Mouse (Mus musculus) stomach, embryonic 16.5 days (tissue): Measurements from ENCODE around the gene Pyroxd1. TPM values are rescaled to one million over a fixed set of nuclear protein-coding genes. Genes with fewer than 3 reads are reported as not detected.
A peak's percentile ranks its signal among the peaks of the same experiment; 100 is the strongest.
"Not testable (repeated sequence)": the region's sequence is repeated elsewhere in the genome, so short reads cannot be mapped to it uniquely, and the experiment has no call there.

ENCODE experiments used
- ATAC-seq: fragments of 200-750 bp; cut with Nextera tagmentation; 2 replicates; pipeline ENCODE4 v1.8.0; 2017; ENCODE audit warnings: moderate number of reproducible peaks, moderate TSS enrichment; ENCODE audit not compliant: insufficient read depth, low FRiP score
- H3K27ac ChIP-seq: fragments of 300-500 bp; sonication (generic); 2 replicates; pipeline ENCODE4 v1.5.1; 2014; ENCODE audit warnings: low read length
- H3K27me3 ChIP-seq: fragments of 300-500 bp; sonication (generic); 2 replicates; pipeline ENCODE4 v1.6.1; 2014; ENCODE audit warnings: low read length, control low read depth, mixed read lengths; ENCODE audit not compliant: control insufficient read depth, insufficient read depth
- H3K36me3 ChIP-seq: fragments of 300-500 bp; sonication (generic); 2 replicates; pipeline ENCODE4 v1.6.1; 2014; ENCODE audit warnings: low read length; ENCODE audit not compliant: control insufficient read depth, insufficient read depth
- H3K4me1 ChIP-seq: fragments of 300-500 bp; sonication (generic); 2 replicates; pipeline ENCODE4 v1.6.1; 2014; ENCODE audit warnings: low read length, control low read depth, mixed read lengths; ENCODE audit not compliant: control insufficient read depth, insufficient read depth
- H3K4me2 ChIP-seq: fragments of 300-500 bp; sonication (generic); 2 replicates; pipeline ENCODE4 v1.6.1; 2014; ENCODE audit warnings: low read depth, low read length, mixed read lengths
- H3K4me3 ChIP-seq: fragments of 300-500 bp; sonication (generic); replicated peaks from 2 replicates; pipeline ENCODE4 v1.5.1; 2014; ENCODE audit warnings: mild to moderate bottlenecking, low read length
- H3K9ac ChIP-seq: fragments of 300-500 bp; sonication (generic); 2 replicates; pipeline ENCODE4 v1.6.1; 2014; ENCODE audit warnings: low read length
- H3K9me3 ChIP-seq: fragments of 300-500 bp; sonication (generic); replicated peaks from 2 replicates; pipeline ENCODE4 v1.6.1; 2016; ENCODE audit warnings: low read length, control low read depth; ENCODE audit not compliant: control insufficient read depth
- WGBS: fragments of 180-500 bp; shearing (Covaris S2); extraction: QIAGEN DNeasy Blood & Tissue Kit; methylation state at CpG from one replicate; pipeline ENCODE4 v1.1.7; 2014; 5-methylcytosine and 5-hydroxymethylcytosine counted together
- polyA plus RNA-seq: library from polyadenylated mRNA; unstranded; fragments of >200 nt; fragmentation: Nextera tagmentation; extraction: Ambion mirVana; gene quantifications from 2 replicates; pipeline ENCODE4 v1.2.1, GENCODE M21; 2015

Pyroxd1 gene
- polyA plus RNA-seq, 1 experiment from 2014 or later = 18.5 TPM

- Histone ChIP-seq H3K4me3 (no peak overlapping the region), H3K27ac (no peak overlapping the region; the same call in 1 of the 2 replicates), H3K9ac (no peak overlapping the region), H3K4me2 (no peak overlapping the region), H3K4me1 (no peaks in the 10 kb centered on the region), H3K9me3 (no peaks in the 10 kb centered on the region), H3K36me3 (no peaks in the 10 kb centered on the region), H3K27me3 (no peaks in the 10 kb centered on the region)
- WGBS = 30% methylated on average over 2 of the region's 2 CpGs
- ATAC-seq = no peak
Observed at GRCm38 (mm10) chr6:142339576-142339975, 5.9 kb upstream of the Pyroxd1 start.

- Histone ChIP-seq H3K9ac (no peak overlapping the region), H3K4me1 (0 out of 2 replicates have a peak, but pooled peaks cover 4% of the 10 kb centered on the region), H3K9me3 (no peaks in the 10 kb centered on the region), H3K4me2 (no peak overlapping the region), H3K4me3 (no peak overlapping the region), H3K36me3 (no peaks in the 10 kb centered on the region), H3K27me3 (no peaks in the 10 kb centered on the region), H3K27ac (no peak overlapping the region)
- ATAC-seq = no peak
- WGBS = 70% methylated on average over 2 of the region's 2 CpGs
Observed at GRCm38 (mm10) chr6:142343561-142343960, 1.9 kb upstream of the Pyroxd1 start.

GRCm38 (mm10) chr6:142346181-142347110 is 992 bp downstream of the Pyroxd1 start:
- 33% methylated on average over 12 of the region's 12 CpGs for WGBS
- peak overlapping the region; percentile 87 for H3K4me3 ChIP-seq
- H3K36me3 ChIP-seq = 0 out of 2 replicates have a peak, but pooled peaks cover 2% of the 10 kb centered on the region
- H3K4me2 ChIP-seq = peak overlapping the region; percentile 62
- H3K9me3 ChIP-seq = no peaks in the 10 kb centered on the region
- ATAC-seq = peak; percentile 42; the same call in 1 of the 2 replicates
- H3K4me1 ChIP-seq = 0 out of 2 replicates have a peak, but pooled peaks cover 4% of the 10 kb centered on the region
- no peaks in the 10 kb centered on the region for H3K27me3 ChIP-seq
- H3K9ac ChIP-seq = peak overlapping the region; percentile 86
- peak overlapping the region; percentile 95 for H3K27ac ChIP-seq

GRCm38 (mm10) chr6:142347431-142348385 is 2.3 kb downstream of the Pyroxd1 start:
- Histone ChIP-seq H3K9me3 (no peaks in the 10 kb centered on the region), H3K36me3 (0 out of 2 replicates have a peak, but pooled peaks cover 6% of the 10 kb centered on the region), H3K4me1 (0 out of 2 replicates have a peak, but pooled peaks cover 4% of the 10 kb centered on the region), H3K27ac (no peak overlapping the region), H3K27me3 (no peaks in the 10 kb centered on the region), H3K4me3 (no peak overlapping the region), H3K4me2 (peak overlapping the region; percentile 62; the same call in 1 of the 2 replicates), H3K9ac (no peak overlapping the region)
- no peak for ATAC-seq
- 61% methylated on average over 11 of the region's 11 CpGs for WGBS

- 75% methylated on average over 3 of the region's 3 CpGs for WGBS
- H3K27ac ChIP-seq, H3K9me3 ChIP-seq, H3K27me3 ChIP-seq, H3K4me2 ChIP-seq, H3K36me3 ChIP-seq, H3K4me3 ChIP-seq, H3K9ac ChIP-seq, H3K4me1 ChIP-seq: not testable (repeated sequence)
- peak; percentile 61; the same call in 1 of the 2 replicates for ATAC-seq
Observed at GRCm38 (mm10) chr6:142352099-142352498, 6.6 kb downstream of the Pyroxd1 start.

- no peak for ATAC-seq
- Histone ChIP-seq H3K9ac (no peak overlapping the region), H3K27me3 (no peaks in the 10 kb centered on the region), H3K4me1 (no peaks in the 10 kb centered on the region), H3K4me2 (no peak overlapping the region), H3K27ac (no peak overlapping the region), H3K9me3 (no peaks in the 10 kb centered on the region), H3K4me3 (no peak overlapping the region), H3K36me3 (no peaks in the 10 kb centered on the region)
- WGBS = 75% methylated on average over 7 of the region's 7 CpGs
Observed at GRCm38 (mm10) chr6:142357106-142357505, 11.7 kb downstream of the Pyroxd1 start.

- Histone ChIP-seq H3K4me1 (no peaks in the 10 kb centered on the region), H3K27ac (no peak overlapping the region), H3K4me3 (no peak overlapping the region), H3K9ac (no peak overlapping the region), H3K27me3 (no peaks in the 10 kb centered on the region), H3K9me3 (no peaks in the 10 kb centered on the region), H3K4me2 (no peak overlapping the region), H3K36me3 (peaks cover 10% of the 10 kb centered on the region; the same call in 1 of the 2 replicates)
- ATAC-seq = no peak
- WGBS = 89% methylated on average over 6 of the region's 6 CpGs
Observed at GRCm38 (mm10) chr6:142362036-142362435, 16.6 kb downstream of the Pyroxd1 start.

GRCm38 (mm10) chr6:142363019-142363576 is 17.6 kb downstream of the Pyroxd1 start:
- Histone ChIP-seq H3K9ac (no peak overlapping the region), H3K9me3 (no peaks in the 10 kb centered on the region), H3K4me2 (no peak overlapping the region), H3K27ac (no peak overlapping the region), H3K27me3 (no peaks in the 10 kb centered on the region), H3K36me3 (peaks cover 14% of the 10 kb centered on the region; the same call in 1 of the 2 replicates), H3K4me1 (no peaks in the 10 kb centered on the region), H3K4me3 (no peak overlapping the region)
- ATAC-seq = 0 out of 2 replicates have a peak, but pooled peaks have one; percentile 33
- WGBS = 63% methylated on average over 9 of the region's 9 CpGs
